In genomic region chr5:73647261-73647900, GRCm38 (mm10) we compare ENCODE assay signal across 8 mouse cellular contexts. TPM values are rescaled to one million over a fixed set of nuclear protein-coding genes. Genes with fewer than 3 reads are reported as not detected.
DNase-seq lines count a peak whose midpoint lies in the region; ATAC-seq lines count a peak whose summit lies in the region.

Gene Sgcb, minus strand, starts transcription at chr5:73647790.

- 1% methylated on average over 62 of the region's 62 CpGs for WGBS in intestine, embryonic 14.5 days

- H3K9me3 ChIP-seq in intestine, embryonic 14.5 days (ENCODE audit: control insufficient read depth, low read length), result no peaks in the 10 kb centered on the region

- H3K9ac ChIP-seq in intestine, embryonic 14.5 days (ENCODE audit: low read length), result peak within 1 kb of the TSS; percentile 44

- no peaks in the 10 kb centered on the region; the same call in 1 of the 2 replicates for H3K36me3 ChIP-seq in intestine, embryonic 14.5 days (ENCODE audit: control insufficient read depth, insufficient read depth, low read length)

- peak; percentile 73 for ATAC-seq in intestine, embryonic 14.5 days (replicated peaks; ENCODE audit: low FRiP score, low TSS enrichment, low read depth)
- peak; percentile 73 for ATAC-seq in megakaryocyte-erythroid progenitor cell, adult 5-6 weeks (replicated peaks; ENCODE audit: low FRiP score, low TSS enrichment, poor library complexity, severe bottlenecking)

- 0 out of 2 replicates have a peak, but pooled peaks cover 10% of the 10 kb centered on the region for H3K4me1 ChIP-seq in intestine, embryonic 14.5 days (replicated peaks; ENCODE audit: control insufficient read depth, insufficient read depth, low read length)

- peak within 1 kb of the TSS; percentile 53 for H3K4me2 ChIP-seq in intestine, embryonic 14.5 days (ENCODE audit: low read length)

- intact Hi-C loops in left cerebral cortex, postnatal 14 days (cut with DNase I), result no loop called here

- DNase-seq in adipocyte (ENCODE audit: low spot score), result peak; percentile 34
- DNase-seq in embryo, embryonic 10 days (ENCODE audit: low spot score), result peak; percentile 90
- peak; percentile 87 for DNase-seq in gastrocnemius, postnatal 25 days
- DNase-seq in intestine, embryonic 14.5 days (ENCODE audit: low spot score), result peak; percentile 86
- DNase-seq in left cerebral cortex, postnatal 14 days (ENCODE audit: low spot score in 2 of 2), result peak; percentile 71 to 84
- DNase-seq in right cerebral cortex, postnatal 25 days, result peak; percentile 90
- DNase-seq in urinary bladder, postnatal 36 days (ENCODE audit: low spot score in 2 of 2), result peak; percentile 55 to 77

- peak within 1 kb of the TSS; percentile 78 for H3K4me3 ChIP-seq in intestine, embryonic 14.5 days (ENCODE audit: low read depth, low read length)

- H3K27me3 ChIP-seq in intestine, embryonic 14.5 days (replicated peaks; ENCODE audit: control insufficient read depth, insufficient read depth, low read length), result peaks cover 44% of the 10 kb centered on the region

- no peak within 1 kb of the TSS for H3K27ac ChIP-seq in intestine, embryonic 14.5 days (ENCODE audit: low read depth)

RNA-seq across cellular contexts. Expression of gene Sgcb, which starts in this region (rescaled TPM):
- total RNA-seq in gastrocnemius, postnatal 25 days (2021), result 10 to 100 TPM; 96.5 TPM
- polyA plus RNA-seq in intestine, embryonic 14.5 days (2014; fragmentation: Nextera tagmentation; extraction: Ambion mirVana), result 20.7 and 25.0 TPM in 2 replicates
- total RNA-seq in left cerebral cortex, postnatal 14 days (2021), result 10 to 100 TPM; 58.1 to 61.4 TPM
- total RNA-seq in megakaryocyte-erythroid progenitor cell, adult 5-6 weeks (2014; fragmentation: Nextera tagmentation), result 2.5 and 4.7 TPM in 2 replicates
- 2.7 and 5.7 TPM in 2 replicates for total RNA-seq in megakaryocyte-erythroid progenitor cell, adult 5-6 weeks (2017)

Comparison
In these comparisons a context has a peak if more than half of its experiments do, and no peak if none do; other contexts are left out.
1. RNA of gene Sgcb (total RNA-seq): 96.5 TPM in gastrocnemius, postnatal 25 days and 58.1 to 61.4 TPM in left cerebral cortex, postnatal 14 days; 2.5 to 5.7 TPM in megakaryocyte-erythroid progenitor cell, adult 5-6 weeks; every median in the first group is over 4 times any median in the second.
2. DNase-seq: peak in every context shown above with its lines; median percentile 90 in embryo, embryonic 10 days; 90 in right cerebral cortex, postnatal 25 days; 87 in gastrocnemius, postnatal 25 days; 86 in intestine, embryonic 14.5 days; 78 in left cerebral cortex, postnatal 14 days; 66 in urinary bladder, postnatal 36 days; 34 in adipocyte.